ENCODE assay signal across 8 mouse cellular contexts in genomic region chr8:126827681-126828383, GRCm38 (mm10).
DNase-seq lines count a peak whose midpoint lies in the region; ATAC-seq and TF ChIP-seq lines count a peak whose summit lies in the region.

No protein-coding gene starts in this region.

- H3K4me2 ChIP-seq in heart, postnatal 0 days (ENCODE audit: low read depth, low read length): no peak overlapping the region
- no peak overlapping the region for H3K4me2 ChIP-seq in midbrain, embryonic 13.5 days (replicated peaks)

- TF ChIP-seq EP300 in heart, postnatal 0 days (IDR thresholded peaks at IDR 0.05; ENCODE audit: low read depth): no peak

- no peak for TF ChIP-seq CTCF in heart, postnatal 0 days (IDR thresholded peaks at IDR 0.05; ENCODE audit: low read depth)

- H3K27ac ChIP-seq in heart, postnatal 0 days (ENCODE audit: low read depth): peak overlapping the region; percentile 94
- peak overlapping the region; percentile 97 for H3K27ac ChIP-seq in midbrain, embryonic 13.5 days

- no peak overlapping the region for H3K4me3 ChIP-seq in heart, postnatal 0 days (ENCODE audit: low read depth, low read length)
- H3K4me3 ChIP-seq in midbrain, embryonic 13.5 days (replicated peaks): no peak overlapping the region

- H3K9ac ChIP-seq in heart, postnatal 0 days (replicated peaks; ENCODE audit: low read depth, low read length): peak overlapping the region; percentile 2; the same call in 1 of the 2 replicates
- H3K9ac ChIP-seq in midbrain, embryonic 13.5 days (replicated peaks): no peak overlapping the region

- 16% methylated on average over 6 of the region's 6 CpGs for WGBS in heart, postnatal 0 days
- WGBS in midbrain, embryonic 13.5 days: 74% methylated on average over 6 of the region's 6 CpGs

- H3K9me3 ChIP-seq in heart, postnatal 0 days (replicated peaks; ENCODE audit: control insufficient read depth, low read length): no peaks in the 10 kb centered on the region
- H3K9me3 ChIP-seq in midbrain, embryonic 13.5 days: no peaks in the 10 kb centered on the region

- no peaks in the 10 kb centered on the region for H3K36me3 ChIP-seq in heart, postnatal 0 days (replicated peaks; ENCODE audit: control insufficient read depth, insufficient read depth, low read length)
- no peaks in the 10 kb centered on the region for H3K36me3 ChIP-seq in midbrain, embryonic 13.5 days

- no peak for ATAC-seq in heart, postnatal 0 days (ENCODE audit: insufficient read depth, low read depth)
- no peak for ATAC-seq in midbrain, embryonic 13.5 days

- H3K27me3 ChIP-seq in heart, postnatal 0 days (ENCODE audit: control insufficient read depth, insufficient read depth, low read length): no peaks in the 10 kb centered on the region
- H3K27me3 ChIP-seq in midbrain, embryonic 13.5 days: no peaks in the 10 kb centered on the region

- peak; percentile 63 to 69 for DNase-seq in spleen, postnatal 36 days (ENCODE audit: low spot score in 2 of 2)
- DNase-seq in spleen, adult 12 weeks (ENCODE audit: low spot score): no peak
- peak; percentile 43 for DNase-seq in heart, postnatal 0 days (ENCODE audit: low spot score)
- peak; percentile 66 to 80 for DNase-seq in kidney, postnatal 4 days
- no peak for DNase-seq in urinary bladder, postnatal 25 days (ENCODE audit: low spot score)
- DNase-seq in left cerebral cortex, adult 8-10 months (ENCODE audit: low spot score in 2 of 2): no peak
- DNase-seq in thymus, postnatal 0 days (ENCODE audit: low spot score): no peak

- H3K4me1 ChIP-seq in heart, postnatal 0 days (ENCODE audit: control insufficient read depth, insufficient read depth): peaks cover 62% of the 10 kb centered on the region
- H3K4me1 ChIP-seq in midbrain, embryonic 13.5 days (replicated peaks): peaks cover 35% of the 10 kb centered on the region

Comparison
In these comparisons a context has a peak if more than half of its experiments do, and no peak if none do; other contexts are left out.
1. DNase-seq: peak in spleen, postnatal 36 days (2 of 2), heart, postnatal 0 days (single experiment) and kidney, postnatal 4 days (2 of 2); none in spleen, adult 12 weeks (single experiment), urinary bladder, postnatal 25 days (single experiment), left cerebral cortex, adult 8-10 months (0 of 2) and thymus, postnatal 0 days (single experiment).